Mouse (Mus musculus) G1E (cell line): ENCODE data around the gene Rptor. TPM values are rescaled to one million over a fixed set of nuclear protein-coding genes. Genes with fewer than 3 reads are reported as not detected.

Experiments
- ATAC-seq: 2 replicates; pipeline ENCODE4 v1.8.0; 2016; ENCODE audit warnings: mild to moderate bottlenecking; ENCODE audit not compliant: insufficient number of reproducible peaks, poor library complexity, low FRiP score, severe bottlenecking; ENCODE audit errors: extremely low read depth
- DNase-seq: peaks from one replicate; pipeline ENCODE4 v3.0.0; 2012; ENCODE audit warnings: low spot score
- H3K27me3 ChIP-seq: 2 replicates; pipeline ENCODE4 v1.6.1; 2012; ENCODE audit warnings: mild to moderate bottlenecking, low read length, inconsistent platforms; ENCODE audit not compliant: insufficient read depth
- H3K36me3 ChIP-seq: replicated peaks from 2 replicates; pipeline ENCODE3; 2012; ENCODE audit warnings: mild to moderate bottlenecking, inconsistent platforms
- H3K4me1 ChIP-seq: 2 replicates; pipeline ENCODE4 v1.6.1; 2012; ENCODE audit warnings: low read depth, low read length, inconsistent platforms, mixed read lengths; ENCODE audit not compliant: insufficient read depth
- H3K4me3 ChIP-seq: 2 replicates; pipeline ENCODE4 v1.5.1; 2012; ENCODE audit warnings: low read depth, mild to moderate bottlenecking, inconsistent platforms, low read length, moderate library complexity, mixed read lengths
- H3K9me3 ChIP-seq: replicated peaks from 2 replicates; pipeline ENCODE4 v1.6.1; 2012; ENCODE audit warnings: inconsistent platforms
- CTCF ChIP-seq: IDR thresholded peaks from 2 replicates; pipeline ENCODE4 v1.5.1; 2012; ENCODE audit warnings: low read depth, low read length, inconsistent platforms, mixed read lengths
- GATA1 ChIP-seq: IDR thresholded peaks from 2 replicates; pipeline ENCODE4 v1.6.1; 2012; ENCODE audit warnings: borderline replicate concordance, low read length, inconsistent platforms, mixed read lengths
- GATA2 ChIP-seq: IDR thresholded peaks from 2 replicates; pipeline ENCODE4 v1.6.1; 2012; ENCODE audit warnings: low read depth, low read length, inconsistent platforms, borderline replicate concordance
- POLR2AphosphoS5 ChIP-seq: IDR thresholded peaks from 2 replicates; pipeline ENCODE4 v1.6.1; 2012; ENCODE audit warnings: low read depth, low read length, inconsistent platforms; ENCODE audit not compliant: insufficient replicate concordance
- TAL1 ChIP-seq: conservative IDR thresholded peaks from 2 replicates; pipeline ENCODE4 v1.6.1; 2012; ENCODE audit warnings: low read depth, low read length, inconsistent platforms, mixed read lengths
- polyA plus RNA-seq: library from polyadenylated mRNA; stranded (reverse); fragments of >175 nt; gene quantifications from 2 replicates; pipeline ENCODE4 v1.2.3, GENCODE M21; 2012
- total RNA-seq, 2 experiments: library from RNA; stranded (forward) in 1 of 2; stranded (reverse) in 1 of 2; fragments of 200-1000 nt in 1 of 2; fragments of >200 nt in 1 of 2; fragmentation: Nextera tagmentation in 1 of 2; gene quantifications; 2 replicates each; pipeline ENCODE4 v1.2.3; 2014 to 2017

Gene Rptor
- total and polyA plus RNA-seq, 3 experiments, result 17.9 to 51.9 (median 46.5) TPM

DNA sequence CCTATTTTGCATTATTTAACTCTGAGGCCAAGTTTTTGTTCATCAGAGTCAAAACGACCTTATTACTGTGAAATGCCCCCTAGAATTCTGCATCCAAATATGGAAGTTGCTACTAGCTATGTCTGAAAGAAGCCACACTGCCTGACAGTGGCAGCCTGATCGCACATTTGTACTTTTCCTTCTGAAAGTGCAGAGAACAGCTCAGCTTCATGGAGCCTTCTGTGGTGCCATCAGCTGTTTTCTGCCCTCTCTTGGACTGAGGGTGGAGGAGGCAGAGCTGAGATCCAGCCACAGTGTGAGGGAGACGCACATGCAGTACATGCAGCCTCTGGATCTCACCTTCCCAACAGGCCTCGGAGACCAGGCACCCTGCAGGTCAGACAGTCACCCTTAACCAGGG lies 265.9 kb downstream of the Rptor start:
- Histone ChIP-seq H3K36me3 (peaks cover 96% of the 10 kb centered on the region), H3K9me3 (no peaks in the 10 kb centered on the region), H3K4me1 (no peaks in the 10 kb centered on the region), H3K4me3 (no peak overlapping the region), H3K27me3 (no peaks in the 10 kb centered on the region)
- TF ChIP-seq TAL1, result no peak
- no peak for TF ChIP-seq GATA2
- no peak for TF ChIP-seq GATA1
- TF ChIP-seq POLR2AphosphoS5, result no peak
- no peak for TF ChIP-seq CTCF
- ATAC-seq, result no peak
- no peak for DNase-seq

- ATAC-seq, result no peak
- H3K36me3 ChIP-seq, result peaks cover 100% of the 10 kb centered on the region
Measured at GRCm38 (mm10) chr11:119871141-119871540, 268.4 kb downstream of the Rptor start.

GRCm38 (mm10) chr11:119873643-119874042 lies 270.9 kb downstream of the Rptor start:
- Histone ChIP-seq H3K4me3 (no peak overlapping the region), H3K4me1 (no peaks in the 10 kb centered on the region), H3K36me3 (peaks cover 100% of the 10 kb centered on the region), H3K9me3 (no peaks in the 10 kb centered on the region), H3K27me3 (no peaks in the 10 kb centered on the region)
- no peak for TF ChIP-seq CTCF
- TF ChIP-seq GATA2, result no peak
- no peak for TF ChIP-seq GATA1
- no peak for ATAC-seq
- no peak for DNase-seq

More at GRCm38 (mm10) chr11:119871141-119871540, 268.4 kb downstream of the Rptor start:
- TF ChIP-seq CTCF, result no peak
- TF ChIP-seq GATA1, result no peak
- TF ChIP-seq GATA2, result no peak
- no peak for TF ChIP-seq TAL1
- TF ChIP-seq POLR2AphosphoS5, result no peak
- H3K9me3 ChIP-seq, result no peaks in the 10 kb centered on the region
- no peaks in the 10 kb centered on the region for H3K4me1 ChIP-seq
- H3K4me3 ChIP-seq, result no peak overlapping the region
- DNase-seq, result no peak
- no peaks in the 10 kb centered on the region for H3K27me3 ChIP-seq

DNA sequence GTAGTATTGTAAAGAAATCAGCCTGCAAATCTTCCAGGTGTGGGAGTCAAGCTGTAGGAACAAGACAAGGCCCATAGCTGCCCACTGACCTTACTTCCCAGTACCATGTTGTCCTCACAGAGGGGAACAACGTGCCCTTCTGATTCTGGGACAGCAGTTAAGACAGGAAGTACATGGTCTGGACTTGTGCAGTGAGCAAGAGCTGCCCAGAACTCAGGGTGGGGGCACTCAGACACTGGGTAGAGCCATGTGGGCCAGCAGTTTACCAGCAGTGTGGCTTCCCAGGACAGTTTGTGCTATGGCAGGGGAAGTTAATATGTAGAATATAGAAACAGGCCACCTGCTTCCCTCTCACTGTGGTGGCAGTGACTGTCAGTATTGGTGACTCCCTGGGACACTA lies 272.1 kb downstream of the Rptor start:
- DNase-seq (no peak), ATAC-seq (no peak)
- Histone ChIP-seq H3K36me3 (peaks cover 100% of the 10 kb centered on the region), H3K4me3 (no peak overlapping the region), H3K9me3 (no peaks in the 10 kb centered on the region), H3K27me3 (no peaks in the 10 kb centered on the region), H3K4me1 (no peaks in the 10 kb centered on the region)
- TF ChIP-seq GATA1, result no peak
- no peak for TF ChIP-seq CTCF
- TF ChIP-seq GATA2, result no peak
- no peak for TF ChIP-seq TAL1
- TF ChIP-seq POLR2AphosphoS5, result no peak

DNA sequence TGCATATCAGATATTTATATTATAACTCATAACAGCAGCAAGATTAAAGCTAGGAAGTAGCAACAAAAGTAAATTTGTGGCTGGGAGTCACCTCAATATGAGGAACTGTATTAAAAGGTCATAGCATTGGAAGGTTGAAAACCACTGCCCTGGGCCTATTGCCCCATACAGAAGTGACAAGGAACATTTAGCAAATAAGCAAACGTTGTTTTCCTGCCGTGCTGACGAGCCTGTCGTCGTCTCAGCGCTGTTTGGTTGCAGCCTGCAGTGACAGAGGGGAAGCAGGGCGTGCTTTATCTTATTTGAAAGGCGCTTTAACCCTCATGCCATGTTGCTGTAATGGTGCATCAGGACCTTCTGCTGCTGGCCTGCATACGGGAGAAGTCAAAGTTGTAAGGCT lies 273.0 kb downstream of the Rptor start:
- no peak overlapping the region for H3K4me3 ChIP-seq
- TF ChIP-seq TAL1 (no peak), GATA2 (no peak), GATA1 (no peak), POLR2AphosphoS5 (no peak), CTCF (no peak)
- H3K27me3 ChIP-seq, result no peaks in the 10 kb centered on the region
- no peaks in the 10 kb centered on the region for H3K4me1 ChIP-seq
- DNase-seq, result no peak
- H3K9me3 ChIP-seq, result no peaks in the 10 kb centered on the region
- H3K36me3 ChIP-seq, result peaks cover 100% of the 10 kb centered on the region
- ATAC-seq, result no peak

DNA sequence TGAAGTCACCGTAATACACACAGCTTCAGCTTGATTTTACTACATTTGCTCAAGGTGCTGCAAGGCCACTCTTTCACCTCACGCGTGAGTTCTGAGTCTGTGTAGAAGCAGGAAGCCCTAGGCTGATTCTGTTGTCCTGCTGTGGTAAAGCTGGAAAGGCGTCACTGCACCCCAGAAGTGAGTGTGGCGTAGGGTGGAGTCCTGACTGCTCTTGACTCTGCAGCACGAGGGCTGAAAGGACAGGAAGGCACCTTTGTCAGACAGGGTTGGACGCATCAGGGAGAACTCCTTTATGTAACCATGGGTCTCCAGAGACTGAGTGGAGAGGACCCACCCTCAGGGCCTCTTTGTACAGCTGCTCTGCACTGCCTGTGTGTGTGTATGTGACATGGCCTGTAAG lies 274.4 kb downstream of the Rptor start:
- TF ChIP-seq TAL1 (no peak), POLR2AphosphoS5 (no peak), GATA2 (no peak)
- Histone ChIP-seq H3K27me3 (no peaks in the 10 kb centered on the region), H3K36me3 (peaks cover 92% of the 10 kb centered on the region), H3K9me3 (no peaks in the 10 kb centered on the region), H3K4me1 (0 out of 2 replicates have a peak, but pooled peaks cover 3% of the 10 kb centered on the region), H3K4me3 (no peak overlapping the region)
- DNase-seq (no peak), ATAC-seq (no peak)

DNA sequence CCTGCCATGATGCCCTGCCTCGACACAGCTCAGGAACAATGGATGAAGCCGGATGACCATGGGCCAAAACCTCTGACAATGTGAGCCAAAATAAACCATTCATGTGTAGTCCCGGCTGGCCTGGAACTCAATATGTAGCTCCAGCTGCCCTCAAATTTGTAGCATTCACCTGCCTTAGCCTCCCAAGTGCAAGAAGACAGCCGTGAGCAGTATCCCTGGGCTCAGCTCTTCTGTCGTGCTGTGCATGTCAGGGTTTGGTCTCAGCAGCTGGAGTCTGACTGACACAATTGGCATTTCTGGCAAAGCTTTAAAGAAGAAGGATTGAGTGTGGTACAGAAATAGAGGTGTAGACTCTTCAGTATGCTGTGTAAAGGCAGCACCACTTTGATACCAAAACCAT lies 276.9 kb downstream of the Rptor start:
- Histone ChIP-seq H3K9me3 (no peaks in the 10 kb centered on the region), H3K36me3 (peaks cover 91% of the 10 kb centered on the region), H3K4me1 (0 out of 2 replicates have a peak, but pooled peaks cover 3% of the 10 kb centered on the region), H3K4me3 (no peak overlapping the region), H3K27me3 (no peaks in the 10 kb centered on the region)
- TF ChIP-seq POLR2AphosphoS5 (no peak), TAL1 (no peak), GATA2 (no peak), CTCF (no peak), GATA1 (no peak)
- DNase-seq, result no peak
- ATAC-seq, result no peak
